Mouse (Mus musculus): ENCODE data around the gene Pip5k1b. TPM values are rescaled to one million over a fixed set of nuclear protein-coding genes. Genes with fewer than 3 reads are reported as not detected.

Gene Pip5k1b
- polyA plus RNA-seq, 1 experiment from 2014 or later: 1.8 TPM

GRCm38 (mm10) chr19:24327921-24328320 is 227.8 kb downstream of the Pip5k1b start:
- Histone ChIP-seq H3K27ac (ENCODE audit: low read length) (no peak overlapping the region), H3K9ac (replicated peaks; ENCODE audit: low read depth, low read length) (no peak overlapping the region), H3K9me3 (ENCODE audit: control insufficient read depth, low read length) (no peaks in the 10 kb centered on the region), H3K4me1 (replicated peaks; ENCODE audit: control insufficient read depth, insufficient read depth, low read length) (no peaks in the 10 kb centered on the region; the same call in 1 of the 2 replicates), H3K4me3 (replicated peaks; ENCODE audit: low read length) (no peak overlapping the region), H3K4me2 (ENCODE audit: low read length) (no peak overlapping the region), H3K27me3 (replicated peaks; ENCODE audit: control insufficient read depth, insufficient read depth, low read length) (no peaks in the 10 kb centered on the region), H3K36me3 (ENCODE audit: control insufficient read depth, insufficient read depth) (no peaks in the 10 kb centered on the region)
- ATAC-seq: no peak
- 70% methylated on average over 2 of the region's 2 CpGs for WGBS

GRCm38 (mm10) chr19:24326969-24327368 is 228.7 kb downstream of the Pip5k1b start:
- Histone ChIP-seq H3K9ac (replicated peaks; ENCODE audit: low read depth, low read length) (no peak overlapping the region), H3K36me3 (ENCODE audit: control insufficient read depth, insufficient read depth) (no peaks in the 10 kb centered on the region), H3K27me3 (replicated peaks; ENCODE audit: control insufficient read depth, insufficient read depth, low read length) (no peaks in the 10 kb centered on the region), H3K4me3 (replicated peaks; ENCODE audit: low read length) (no peak overlapping the region), H3K9me3 (ENCODE audit: control insufficient read depth, low read length) (no peaks in the 10 kb centered on the region), H3K4me2 (ENCODE audit: low read length) (no peak overlapping the region), H3K4me1 (replicated peaks; ENCODE audit: control insufficient read depth, insufficient read depth, low read length) (no peaks in the 10 kb centered on the region; the same call in 1 of the 2 replicates), H3K27ac (ENCODE audit: low read length) (no peak overlapping the region)
- peak; percentile 64 for ATAC-seq
- 5% methylated on average over 1 of the region's 1 CpGs for WGBS

- Histone ChIP-seq H3K36me3 (ENCODE audit: control insufficient read depth, insufficient read depth) (no peaks in the 10 kb centered on the region), H3K9me3 (ENCODE audit: control insufficient read depth, low read length) (no peaks in the 10 kb centered on the region), H3K27me3 (replicated peaks; ENCODE audit: control insufficient read depth, insufficient read depth, low read length) (no peaks in the 10 kb centered on the region), H3K4me3 (replicated peaks; ENCODE audit: low read length) (no peak overlapping the region), H3K9ac (replicated peaks; ENCODE audit: low read depth, low read length) (no peak overlapping the region), H3K4me2 (ENCODE audit: low read length) (no peak overlapping the region), H3K27ac (ENCODE audit: low read length) (no peak overlapping the region), H3K4me1 (replicated peaks; ENCODE audit: control insufficient read depth, insufficient read depth, low read length) (no peaks in the 10 kb centered on the region; the same call in 1 of the 2 replicates)
- 78% methylated on average over 6 of the region's 6 CpGs for WGBS
- ATAC-seq: no peak
Measured at GRCm38 (mm10) chr19:24325692-24326091, 230.0 kb downstream of the Pip5k1b start.

GRCm38 (mm10) chr19:24323841-24324613 is 231.6 kb downstream of the Pip5k1b start:
- no peaks in the 10 kb centered on the region; the same call in 1 of the 2 replicates for H3K4me1 ChIP-seq (replicated peaks; ENCODE audit: control insufficient read depth, insufficient read depth, low read length)
- WGBS: 39% methylated on average over 10 of the region's 10 CpGs
- no peaks in the 10 kb centered on the region for H3K27me3 ChIP-seq (replicated peaks; ENCODE audit: control insufficient read depth, insufficient read depth, low read length)

GRCm38 (mm10) chr19:24321900-24322311 is 233.8 kb downstream of the Pip5k1b start:
- Histone ChIP-seq H3K4me3 (replicated peaks; ENCODE audit: low read length) (no peak overlapping the region), H3K36me3 (ENCODE audit: control insufficient read depth, insufficient read depth) (no peaks in the 10 kb centered on the region), H3K27ac (ENCODE audit: low read length) (no peak overlapping the region), H3K9ac (replicated peaks; ENCODE audit: low read depth, low read length) (no peak overlapping the region), H3K4me1 (replicated peaks; ENCODE audit: control insufficient read depth, insufficient read depth, low read length) (peaks cover 6% of the 10 kb centered on the region), H3K9me3 (ENCODE audit: control insufficient read depth, low read length) (no peaks in the 10 kb centered on the region), H3K4me2 (ENCODE audit: low read length) (no peak overlapping the region), H3K27me3 (replicated peaks; ENCODE audit: control insufficient read depth, insufficient read depth, low read length) (no peaks in the 10 kb centered on the region)
- WGBS: 94% methylated on average over 8 of the region's 8 CpGs
- no peak for ATAC-seq

More at GRCm38 (mm10) chr19:24323841-24324613, 231.6 kb downstream of the Pip5k1b start:
- Histone ChIP-seq H3K36me3 (ENCODE audit: control insufficient read depth, insufficient read depth) (no peaks in the 10 kb centered on the region), H3K27ac (ENCODE audit: low read length) (no peak overlapping the region), H3K9me3 (ENCODE audit: control insufficient read depth, low read length) (no peaks in the 10 kb centered on the region), H3K4me2 (ENCODE audit: low read length) (no peak overlapping the region), H3K4me3 (replicated peaks; ENCODE audit: low read length) (no peak overlapping the region), H3K9ac (replicated peaks; ENCODE audit: low read depth, low read length) (no peak overlapping the region)
- no peak for ATAC-seq

- WGBS: 93% methylated on average over 6 of the region's 6 CpGs
- ATAC-seq: no peak
Measured at GRCm38 (mm10) chr19:24321211-24321899, 234.3 kb downstream of the Pip5k1b start.

GRCm38 (mm10) chr19:24318172-24318571 is 237.5 kb downstream of the Pip5k1b start:
- no peaks in the 10 kb centered on the region for H3K36me3 ChIP-seq (ENCODE audit: control insufficient read depth, insufficient read depth)
- H3K4me1 ChIP-seq (replicated peaks; ENCODE audit: control insufficient read depth, insufficient read depth, low read length): peaks cover 18% of the 10 kb centered on the region
- no peaks in the 10 kb centered on the region for H3K9me3 ChIP-seq (ENCODE audit: control insufficient read depth, low read length)
- no peak overlapping the region for H3K27ac ChIP-seq (ENCODE audit: low read length)
- H3K4me2 ChIP-seq (ENCODE audit: low read length): no peak overlapping the region
- no peaks in the 10 kb centered on the region for H3K27me3 ChIP-seq (replicated peaks; ENCODE audit: control insufficient read depth, insufficient read depth, low read length)
- no peak overlapping the region for H3K9ac ChIP-seq (replicated peaks; ENCODE audit: low read depth, low read length)
- ATAC-seq: no peak
- no peak overlapping the region for H3K4me3 ChIP-seq (replicated peaks; ENCODE audit: low read length)
- WGBS: 44% methylated on average over 10 of the region's 10 CpGs

More at GRCm38 (mm10) chr19:24321211-24321899, 234.3 kb downstream of the Pip5k1b start:
- Histone ChIP-seq H3K36me3 (ENCODE audit: control insufficient read depth, insufficient read depth) (no peaks in the 10 kb centered on the region), H3K9ac (replicated peaks; ENCODE audit: low read depth, low read length) (no peak overlapping the region), H3K27ac (ENCODE audit: low read length) (no peak overlapping the region), H3K4me1 (replicated peaks; ENCODE audit: control insufficient read depth, insufficient read depth, low read length) (peaks cover 12% of the 10 kb centered on the region), H3K9me3 (ENCODE audit: control insufficient read depth, low read length) (no peaks in the 10 kb centered on the region), H3K27me3 (replicated peaks; ENCODE audit: control insufficient read depth, insufficient read depth, low read length) (no peaks in the 10 kb centered on the region), H3K4me2 (ENCODE audit: low read length) (no peak overlapping the region), H3K4me3 (replicated peaks; ENCODE audit: low read length) (no peak overlapping the region)

GRCm38 (mm10) chr19:24317731-24318130 is 237.9 kb downstream of the Pip5k1b start:
- Histone ChIP-seq H3K27ac (ENCODE audit: low read length) (no peak overlapping the region), H3K4me1 (replicated peaks; ENCODE audit: control insufficient read depth, insufficient read depth, low read length) (peaks cover 23% of the 10 kb centered on the region), H3K9me3 (ENCODE audit: control insufficient read depth, low read length) (no peaks in the 10 kb centered on the region), H3K4me2 (ENCODE audit: low read length) (no peak overlapping the region), H3K36me3 (ENCODE audit: control insufficient read depth, insufficient read depth) (no peaks in the 10 kb centered on the region), H3K4me3 (replicated peaks; ENCODE audit: low read length) (no peak overlapping the region), H3K27me3 (replicated peaks; ENCODE audit: control insufficient read depth, insufficient read depth, low read length) (no peaks in the 10 kb centered on the region), H3K9ac (replicated peaks; ENCODE audit: low read depth, low read length) (no peak overlapping the region)
- 77% methylated on average over 2 of the region's 2 CpGs for WGBS
- ATAC-seq: no peak

- no peak overlapping the region for H3K4me3 ChIP-seq (replicated peaks; ENCODE audit: low read length)
- WGBS: 11% methylated on average over 15 of the region's 15 CpGs
- peak overlapping the region; percentile 10; the same call in 1 of the 2 replicates for H3K27ac ChIP-seq (ENCODE audit: low read length)
- peak; percentile 93 for ATAC-seq
- H3K4me1 ChIP-seq (replicated peaks; ENCODE audit: control insufficient read depth, insufficient read depth, low read length): peaks cover 23% of the 10 kb centered on the region
- H3K9ac ChIP-seq (replicated peaks; ENCODE audit: low read depth, low read length): no peak overlapping the region
- no peaks in the 10 kb centered on the region for H3K36me3 ChIP-seq (ENCODE audit: control insufficient read depth, insufficient read depth)
- H3K27me3 ChIP-seq (replicated peaks; ENCODE audit: control insufficient read depth, insufficient read depth, low read length): no peaks in the 10 kb centered on the region
- H3K9me3 ChIP-seq (ENCODE audit: control insufficient read depth, low read length): no peaks in the 10 kb centered on the region
- H3K4me2 ChIP-seq (ENCODE audit: low read length): peak overlapping the region; percentile 21
Measured at GRCm38 (mm10) chr19:24317038-24317591, 238.6 kb downstream of the Pip5k1b start.

Data from forebrain, embryonic 16.5 days (tissue).